Mouse (Mus musculus): ENCODE measurements around the gene Rnf208. TPM values are rescaled to one million over a fixed set of nuclear protein-coding genes. Genes with fewer than 3 reads are reported as not detected.

Gene Rnf208
- polyA plus RNA-seq, 1 experiment from 2014 or later = 176 TPM

DNA sequence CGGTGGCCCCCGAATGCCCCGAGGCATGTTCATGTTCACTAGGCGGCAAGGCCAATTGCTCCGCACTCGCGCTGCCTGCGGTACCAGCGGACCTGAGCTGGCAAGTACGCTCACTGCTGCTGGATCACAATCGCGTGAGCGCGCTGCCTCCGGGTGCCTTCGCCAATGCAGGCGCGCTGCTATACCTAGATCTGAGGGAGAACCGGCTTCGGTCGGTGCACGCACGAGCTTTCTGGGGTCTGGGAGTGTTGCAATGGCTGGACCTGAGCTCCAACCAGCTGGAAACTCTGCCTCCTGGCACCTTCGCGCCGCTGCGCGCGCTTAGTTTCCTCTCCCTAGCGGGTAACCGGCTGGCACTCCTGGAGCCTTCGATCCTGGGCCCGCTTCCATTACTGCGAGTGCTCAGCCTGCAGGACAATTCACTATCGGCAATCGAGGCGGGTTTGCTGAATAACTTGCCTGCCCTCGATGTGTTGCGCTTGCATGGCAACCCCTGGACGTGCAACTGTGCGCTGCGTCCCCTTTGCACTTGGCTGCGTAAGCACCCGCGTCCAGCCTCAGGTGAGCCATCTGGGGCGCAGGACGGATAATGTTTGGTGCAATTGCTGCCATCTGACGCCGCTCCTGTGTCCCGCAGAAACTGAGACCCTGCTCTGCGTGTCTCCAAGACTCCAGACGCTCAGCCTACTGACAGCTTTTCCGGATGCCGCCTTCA, 48.2 kb downstream of the Rnf208 start:
- no peak overlapping the region for H3K27ac ChIP-seq (ENCODE audit: low read length)
- ATAC-seq = peak; percentile 65
- no peaks in the 10 kb centered on the region for H3K9me3 ChIP-seq (replicated peaks; ENCODE audit: control insufficient read depth, low read length, poor library complexity, severe bottlenecking)
- peak overlapping the region; percentile 35 for H3K4me2 ChIP-seq (ENCODE audit: low read length)
- H3K27me3 ChIP-seq (ENCODE audit: control insufficient read depth, insufficient read depth, low read depth, low read length) = peaks cover 62% of the 10 kb centered on the region
- peaks cover 23% of the 10 kb centered on the region for H3K4me1 ChIP-seq (ENCODE audit: control insufficient read depth, insufficient read depth, low read length)
- H3K4me3 ChIP-seq (ENCODE audit: low read depth, low read length) = peak overlapping the region; percentile 5
- peak overlapping the region; percentile 42; the same call in 1 of the 2 replicates for H3K9ac ChIP-seq (ENCODE audit: low read depth, low read length)
- WGBS = 1% methylated on average over 54 of the region's 54 CpGs
- H3K36me3 ChIP-seq (ENCODE audit: control insufficient read depth, insufficient read depth, low read length) = peaks cover 18% of the 10 kb centered on the region

DNA sequence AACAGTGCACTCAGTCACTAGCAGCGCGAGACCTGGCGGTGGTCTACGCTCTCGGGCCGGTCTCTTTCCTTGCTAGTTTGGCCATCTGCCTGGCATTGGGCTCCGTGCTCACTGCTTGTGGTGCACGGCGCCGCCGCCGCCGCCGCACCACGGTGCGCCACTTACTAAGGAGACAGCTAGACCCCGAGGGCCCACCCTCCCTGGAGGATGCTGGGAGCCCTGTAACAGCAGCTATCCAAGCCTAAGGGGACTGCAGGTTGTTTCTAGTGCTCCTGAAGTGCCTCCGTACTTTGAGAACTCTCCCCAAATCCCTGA, 48.7 kb downstream of the Rnf208 start:
- Histone ChIP-seq H3K36me3 (ENCODE audit: control insufficient read depth, insufficient read depth, low read length) (peaks cover 18% of the 10 kb centered on the region; the same call in 1 of the 2 replicates), H3K9me3 (replicated peaks; ENCODE audit: control insufficient read depth, low read length, poor library complexity, severe bottlenecking) (no peaks in the 10 kb centered on the region), H3K4me1 (ENCODE audit: control insufficient read depth, insufficient read depth, low read length) (peaks cover 23% of the 10 kb centered on the region), H3K9ac (ENCODE audit: low read depth, low read length) (peak overlapping the region; percentile 42; the same call in 1 of the 2 replicates), H3K4me2 (ENCODE audit: low read length) (peak overlapping the region; percentile 35), H3K4me3 (ENCODE audit: low read depth, low read length) (peak overlapping the region; percentile 5), H3K27me3 (ENCODE audit: control insufficient read depth, insufficient read depth, low read depth, low read length) (peaks cover 62% of the 10 kb centered on the region), H3K27ac (ENCODE audit: low read length) (no peak overlapping the region)
- 1% methylated on average over 18 of the region's 18 CpGs for whole genome bisulfite sequencing
- ATAC-seq = peak; percentile 29

DNA sequence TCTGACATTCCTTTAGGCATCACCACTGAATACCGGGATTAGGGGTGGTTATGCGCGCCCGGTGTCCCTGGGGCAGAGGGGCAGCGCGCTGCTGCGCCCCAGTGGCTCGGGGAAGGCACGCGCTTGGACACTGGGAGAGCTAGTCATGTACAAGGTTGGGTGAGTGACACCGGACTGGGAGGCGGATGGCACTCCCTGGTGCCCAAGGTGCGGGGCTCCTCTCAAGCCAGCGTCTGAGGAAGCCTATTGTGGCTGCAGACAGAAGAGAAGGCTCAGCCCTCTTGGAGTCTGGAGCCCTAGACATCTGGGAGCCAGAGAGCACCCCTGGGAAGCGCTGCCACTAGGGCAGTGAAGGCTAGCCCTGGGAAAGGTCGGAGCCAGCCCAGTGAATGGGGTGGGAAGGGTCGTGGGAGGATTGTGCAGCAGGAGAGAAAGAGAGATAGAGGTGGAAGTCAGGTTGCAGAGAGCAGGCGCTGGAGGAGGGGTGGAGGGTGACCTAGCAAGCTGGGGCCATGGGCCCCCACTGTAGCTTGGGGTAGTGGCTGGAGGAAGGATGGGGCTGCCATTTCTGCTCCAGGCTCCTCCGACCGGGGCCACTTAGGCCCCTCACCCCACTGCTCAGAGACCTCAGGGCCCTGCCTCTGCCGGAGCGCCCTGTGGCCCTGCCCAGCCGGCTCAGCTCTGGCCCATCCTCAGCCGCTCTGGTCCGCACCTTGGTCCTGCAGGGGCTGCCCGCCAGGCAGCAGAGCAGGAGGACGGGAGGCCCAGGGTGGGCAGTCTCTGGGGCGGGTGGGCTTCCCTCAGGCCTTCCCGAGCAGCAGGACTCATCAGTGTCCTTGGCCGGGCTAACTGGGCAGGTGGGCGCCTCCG, 49.4 kb downstream of the Rnf208 start:
- no peaks in the 10 kb centered on the region for H3K9me3 ChIP-seq (replicated peaks; ENCODE audit: control insufficient read depth, low read length, poor library complexity, severe bottlenecking)
- peak overlapping the region; percentile 35 for H3K4me2 ChIP-seq (ENCODE audit: low read length)
- H3K4me1 ChIP-seq (ENCODE audit: control insufficient read depth, insufficient read depth, low read length) = peaks cover 23% of the 10 kb centered on the region
- 7% methylated on average over 30 of the region's 32 CpGs for WGBS
- ATAC-seq = no peak
- no peak overlapping the region; the same call in 1 of the 2 replicates for H3K9ac ChIP-seq (ENCODE audit: low read depth, low read length)
- no peak overlapping the region for H3K27ac ChIP-seq (ENCODE audit: low read length)
- H3K4me3 ChIP-seq (ENCODE audit: low read depth, low read length) = peak overlapping the region; percentile 5; the same call in 1 of the 2 replicates
- H3K27me3 ChIP-seq (ENCODE audit: control insufficient read depth, insufficient read depth, low read depth, low read length) = peaks cover 62% of the 10 kb centered on the region
- H3K36me3 ChIP-seq (ENCODE audit: control insufficient read depth, insufficient read depth, low read length) = peaks cover 21% of the 10 kb centered on the region

DNA sequence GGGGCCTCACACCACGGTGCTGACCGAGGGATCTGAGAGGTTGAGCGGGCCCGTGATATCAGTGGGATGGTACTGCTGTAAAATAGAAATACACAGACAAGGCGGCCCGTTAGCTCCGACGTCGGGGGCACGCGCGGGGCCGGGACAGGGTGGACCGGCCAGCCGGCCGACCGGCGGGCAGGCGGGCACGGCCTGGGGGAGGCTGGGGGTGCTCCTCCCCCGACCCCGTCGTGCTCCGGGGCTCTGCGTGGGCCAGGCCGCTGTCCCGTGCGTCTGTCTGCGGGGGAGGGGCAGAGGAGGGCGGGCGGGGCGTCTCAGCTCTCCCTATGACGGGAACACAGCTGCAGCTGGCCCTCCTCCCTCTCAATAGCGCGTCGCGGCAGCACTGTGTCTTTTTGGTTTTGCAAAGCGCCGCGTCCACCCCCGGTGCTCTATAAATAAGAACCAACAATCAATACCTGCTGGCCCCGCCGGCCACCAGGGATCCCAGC, 50.0 kb downstream of the Rnf208 start:
- H3K4me3 ChIP-seq (ENCODE audit: low read depth, low read length) = peak overlapping the region; percentile 20
- no peak overlapping the region for H3K27ac ChIP-seq (ENCODE audit: low read length)
- ATAC-seq = no peak
- peak overlapping the region; percentile 29; the same call in 1 of the 2 replicates for H3K4me2 ChIP-seq (ENCODE audit: low read length)
- H3K9me3 ChIP-seq (replicated peaks; ENCODE audit: control insufficient read depth, low read length, poor library complexity, severe bottlenecking) = no peaks in the 10 kb centered on the region
- H3K36me3 ChIP-seq (ENCODE audit: control insufficient read depth, insufficient read depth, low read length) = peaks cover 27% of the 10 kb centered on the region
- 6% methylated on average over 39 of the region's 43 CpGs for WGBS
- peaks cover 62% of the 10 kb centered on the region for H3K27me3 ChIP-seq (ENCODE audit: control insufficient read depth, insufficient read depth, low read depth, low read length)
- H3K9ac ChIP-seq (ENCODE audit: low read depth, low read length) = no peak overlapping the region
- peaks cover 23% of the 10 kb centered on the region for H3K4me1 ChIP-seq (ENCODE audit: control insufficient read depth, insufficient read depth, low read length)

DNA sequence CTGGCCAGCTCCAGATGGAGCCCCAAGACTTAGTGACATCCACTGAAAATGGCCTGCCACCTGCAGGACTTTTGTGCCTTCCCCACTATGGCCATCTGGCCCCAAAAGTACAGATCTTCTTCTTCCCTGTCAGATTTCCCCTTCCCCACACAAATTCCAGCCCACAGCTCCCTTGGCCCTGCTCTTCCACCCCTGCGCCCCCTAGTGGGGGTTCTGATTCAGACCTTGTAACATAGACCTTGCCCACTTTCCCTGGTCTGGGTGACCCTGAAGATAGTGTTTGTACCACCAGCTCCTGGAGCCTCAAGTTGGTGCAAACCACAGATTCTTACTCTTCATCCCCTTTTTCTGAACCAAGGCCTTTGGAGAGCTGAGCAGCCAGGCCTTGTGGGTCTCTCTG, 50.8 kb downstream of the Rnf208 start:
- Histone ChIP-seq H3K27me3 (ENCODE audit: control insufficient read depth, insufficient read depth, low read depth, low read length) (peaks cover 62% of the 10 kb centered on the region), H3K9me3 (replicated peaks; ENCODE audit: control insufficient read depth, low read length, poor library complexity, severe bottlenecking) (no peaks in the 10 kb centered on the region), H3K9ac (ENCODE audit: low read depth, low read length) (no peak overlapping the region), H3K4me2 (ENCODE audit: low read length) (no peak overlapping the region), H3K36me3 (ENCODE audit: control insufficient read depth, insufficient read depth, low read length) (peaks cover 30% of the 10 kb centered on the region), H3K4me1 (ENCODE audit: control insufficient read depth, insufficient read depth, low read length) (peaks cover 23% of the 10 kb centered on the region), H3K27ac (ENCODE audit: low read length) (no peak overlapping the region), H3K4me3 (ENCODE audit: low read depth, low read length) (no peak overlapping the region)
- ATAC-seq = no peak
- 0% methylated on average over 1 of the region's 1 CpGs for WGBS

DNA sequence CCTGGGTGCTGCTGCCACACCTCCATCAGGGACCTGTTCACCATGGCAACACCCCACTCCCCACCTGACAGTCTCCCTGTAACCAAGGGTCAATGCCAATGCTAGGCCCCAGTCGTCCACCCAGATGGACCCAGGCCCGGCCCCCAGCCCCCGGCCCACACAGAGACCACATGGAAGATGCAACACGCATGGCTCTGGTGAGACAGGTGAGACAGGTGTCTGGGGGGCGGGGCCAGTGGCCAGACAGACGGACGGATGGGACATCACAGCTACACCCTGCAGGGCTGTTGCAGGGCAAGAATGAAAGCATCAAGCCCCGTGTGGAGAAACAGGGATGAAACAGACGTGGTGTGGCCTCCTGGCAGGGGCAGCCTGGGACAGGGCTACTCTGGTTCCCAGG, 51.7 kb downstream of the Rnf208 start:
- Histone ChIP-seq H3K9ac (ENCODE audit: low read depth, low read length) (no peak overlapping the region), H3K27ac (ENCODE audit: low read length) (no peak overlapping the region), H3K27me3 (ENCODE audit: control insufficient read depth, insufficient read depth, low read depth, low read length) (peaks cover 55% of the 10 kb centered on the region), H3K9me3 (replicated peaks; ENCODE audit: control insufficient read depth, low read length, poor library complexity, severe bottlenecking) (no peaks in the 10 kb centered on the region), H3K36me3 (ENCODE audit: control insufficient read depth, insufficient read depth, low read length) (peaks cover 32% of the 10 kb centered on the region), H3K4me3 (ENCODE audit: low read depth, low read length) (no peak overlapping the region), H3K4me2 (ENCODE audit: low read length) (no peak overlapping the region), H3K4me1 (ENCODE audit: control insufficient read depth, insufficient read depth, low read length) (peaks cover 23% of the 10 kb centered on the region)
- ATAC-seq = no peak
- 77% methylated on average over 9 of the region's 9 CpGs for WGBS

Other genes starting within 250 kb of the Rnf208 start
- gene Nsmf, start 187.9 kb upstream of the Rnf208 start, polyA plus RNA-seq (2015; fragmentation: Nextera tagmentation; extraction: Ambion mirVana) = 176 and 188 TPM in 2 replicates
- not detected in 2 replicates for gene Entpd8, start 162.0 kb upstream of the Rnf208 start, polyA plus RNA-seq (2015; fragmentation: Nextera tagmentation; extraction: Ambion mirVana)
- not detected in 2 replicates for gene Noxa1, start 147.1 kb upstream of the Rnf208 start, polyA plus RNA-seq (2015; fragmentation: Nextera tagmentation; extraction: Ambion mirVana)
- 13.1 and 15.0 TPM in 2 replicates for gene Nrarp, start 61.5 kb upstream of the Rnf208 start, polyA plus RNA-seq (2015; fragmentation: Nextera tagmentation; extraction: Ambion mirVana)
- gene Tor4a, start 45.4 kb upstream of the Rnf208 start, polyA plus RNA-seq (2015; fragmentation: Nextera tagmentation; extraction: Ambion mirVana) = 1.2 and 1.4 TPM in 2 replicates
- 116 and 117 TPM in 2 replicates for gene Nelfb, start 30.8 kb upstream of the Rnf208 start, polyA plus RNA-seq (2015; fragmentation: Nextera tagmentation; extraction: Ambion mirVana)
- not detected in 2 replicates for gene Stpg3, start 27.6 kb upstream of the Rnf208 start, polyA plus RNA-seq (2015; fragmentation: Nextera tagmentation; extraction: Ambion mirVana)
- gene Fam166a, start 23.5 kb upstream of the Rnf208 start, polyA plus RNA-seq (2015; fragmentation: Nextera tagmentation; extraction: Ambion mirVana) = 0.43 TPM in 1 of 2 replicates, not detected in the other
- gene Tubb4b, start 17.6 kb upstream of the Rnf208 start, polyA plus RNA-seq (2015; fragmentation: Nextera tagmentation; extraction: Ambion mirVana) = 366 and 421 TPM in 2 replicates
- gene Slc34a3, start 7.9 kb upstream of the Rnf208 start, polyA plus RNA-seq (2015; fragmentation: Nextera tagmentation; extraction: Ambion mirVana) = not detected in 2 replicates
- gene Rnf224, start 5.5 kb upstream of the Rnf208 start, polyA plus RNA-seq (2015; fragmentation: Nextera tagmentation; extraction: Ambion mirVana) = not detected in 2 replicates
- 0.25 and 0.48 TPM in 2 replicates for gene Cysrt1, start 197 bp downstream of the Rnf208 start, polyA plus RNA-seq (2015; fragmentation: Nextera tagmentation; extraction: Ambion mirVana)
- gene AL732309.1, start 4.6 kb downstream of the Rnf208 start, polyA plus RNA-seq (2015; fragmentation: Nextera tagmentation; extraction: Ambion mirVana) = 4.3 and 4.7 TPM in 2 replicates
- gene Tmem203, start 13.2 kb downstream of the Rnf208 start, polyA plus RNA-seq (2015; fragmentation: Nextera tagmentation; extraction: Ambion mirVana) = 12.4 and 12.7 TPM in 2 replicates
- 15.6 and 15.9 TPM in 2 replicates for gene Tprn, start 20.4 kb downstream of the Rnf208 start, polyA plus RNA-seq (2015; fragmentation: Nextera tagmentation; extraction: Ambion mirVana)
- 172 and 175 TPM in 2 replicates for gene Ssna1, start 30.2 kb downstream of the Rnf208 start, polyA plus RNA-seq (2015; fragmentation: Nextera tagmentation; extraction: Ambion mirVana)
- 141 and 144 TPM in 2 replicates for gene Anapc2, start 30.2 kb downstream of the Rnf208 start, polyA plus RNA-seq (2015; fragmentation: Nextera tagmentation; extraction: Ambion mirVana)
- gene Tmem210, start 45.9 kb downstream of the Rnf208 start, polyA plus RNA-seq (2015; fragmentation: Nextera tagmentation; extraction: Ambion mirVana) = not detected in 2 replicates
- not detected in 2 replicates for gene Lrrc26, start 47.7 kb downstream of the Rnf208 start, polyA plus RNA-seq (2015; fragmentation: Nextera tagmentation; extraction: Ambion mirVana)
- gene Grin1, start 76.9 kb downstream of the Rnf208 start, polyA plus RNA-seq (2015; fragmentation: Nextera tagmentation; extraction: Ambion mirVana) = 44.0 and 52.7 TPM in 2 replicates
- 50.7 and 51.0 TPM in 2 replicates for gene Man1b1, start 90.1 kb downstream of the Rnf208 start, polyA plus RNA-seq (2015; fragmentation: Nextera tagmentation; extraction: Ambion mirVana)
- 22.6 and 26.2 TPM in 2 replicates for gene Dpp7, start 114.1 kb downstream of the Rnf208 start, polyA plus RNA-seq (2015; fragmentation: Nextera tagmentation; extraction: Ambion mirVana)
- 4.6 and 5.2 TPM in 2 replicates for gene Uap1l1, start 123.4 kb downstream of the Rnf208 start, polyA plus RNA-seq (2015; fragmentation: Nextera tagmentation; extraction: Ambion mirVana)
- gene Sapcd2, start 130.1 kb downstream of the Rnf208 start, polyA plus RNA-seq (2015; fragmentation: Nextera tagmentation; extraction: Ambion mirVana) = 9.0 and 9.2 TPM in 2 replicates
- 3.7 and 9.0 TPM in 2 replicates for gene Entpd2, start 153.6 kb downstream of the Rnf208 start, polyA plus RNA-seq (2015; fragmentation: Nextera tagmentation; extraction: Ambion mirVana)
- 481 and 529 TPM in 2 replicates for gene Npdc1, start 157.1 kb downstream of the Rnf208 start, polyA plus RNA-seq (2015; fragmentation: Nextera tagmentation; extraction: Ambion mirVana)
- gene Fut7, start 181.0 kb downstream of the Rnf208 start, polyA plus RNA-seq (2015; fragmentation: Nextera tagmentation; extraction: Ambion mirVana) = 0.09 and 0.80 TPM in 2 replicates
- gene Abca2, start 186.4 kb downstream of the Rnf208 start, polyA plus RNA-seq (2015; fragmentation: Nextera tagmentation; extraction: Ambion mirVana) = 17.3 and 18.3 TPM in 2 replicates
- gene Clic3, start 214.6 kb downstream of the Rnf208 start, polyA plus RNA-seq (2015; fragmentation: Nextera tagmentation; extraction: Ambion mirVana) = 2.8 and 3.4 TPM in 2 replicates
- 121 and 130 TPM in 2 replicates for gene Paxx, start 218.8 kb downstream of the Rnf208 start, polyA plus RNA-seq (2015; fragmentation: Nextera tagmentation; extraction: Ambion mirVana)
- 465 and 593 TPM in 2 replicates for gene Ptgds, start 227.8 kb downstream of the Rnf208 start, polyA plus RNA-seq (2015; fragmentation: Nextera tagmentation; extraction: Ambion mirVana)

Measured in midbrain, embryonic 16.5 days (tissue).